Mouse (Mus musculus) megakaryocyte, embryonic 14.5 days (primary cell): Measurements from ENCODE around the gene Olfr584. TPM values are rescaled to one million over a fixed set of nuclear protein-coding genes. Genes with fewer than 3 reads are reported as not detected.

Source experiments
- H3K27me3 ChIP-seq: replicated peaks from 2 replicates; pipeline ENCODE3; 2012; ENCODE audit warnings: inconsistent platforms
- H3K36me3 ChIP-seq: replicated peaks from 2 replicates; pipeline ENCODE3; 2012; ENCODE audit warnings: low read length, inconsistent platforms, mixed read lengths
- H3K4me1 ChIP-seq: 2 replicates; pipeline ENCODE4 v1.6.1; 2012; ENCODE audit warnings: inconsistent platforms
- H3K4me3 ChIP-seq: replicated peaks from 2 replicates; pipeline ENCODE3; 2012; ENCODE audit warnings: moderate library complexity, mild to moderate bottlenecking, inconsistent platforms
- H3K9me3 ChIP-seq: 2 replicates; pipeline ENCODE4 v1.6.1; 2012; ENCODE audit warnings: inconsistent platforms
- FLI1 ChIP-seq: IDR thresholded peaks from 2 replicates; pipeline ENCODE4 v1.6.1; 2012; ENCODE audit warnings: low read length, inconsistent platforms, mixed read lengths
- GATA1 ChIP-seq: IDR thresholded peaks from 3 replicates; pipeline ENCODE4 v1.6.1; 2012; ENCODE audit warnings: mixed read lengths, low read length, inconsistent platforms, borderline replicate concordance
- polyA plus RNA-seq: library from polyadenylated mRNA; stranded (reverse); fragments of >175 nt; gene quantifications from 2 replicates; pipeline ENCODE4 v1.2.3, GENCODE M21; 2012; ENCODE audit warnings: low replicate concordance; ENCODE audit not compliant: insufficient read depth

Olfr584 gene
- polyA plus RNA-seq, result not detected in 2 replicates

- no peak within 1 kb of the TSS for H3K4me3 ChIP-seq
- no peak for TF ChIP-seq GATA1
- no peak for TF ChIP-seq FLI1
- peaks cover 8% of the 10 kb centered on the region; the same call in 1 of the 2 replicates for H3K9me3 ChIP-seq
Observed at GRCm38 (mm10) chr7:103081585-103081984, at the start of gene Olfr584. Gene Olfr584 (plus strand): TSS chr7:103081885.

GRCm38 (mm10) chr7:103037724-103038123 is 44.0 kb upstream of the Olfr584 start, which contains the start of gene Olfr582:
Gene Olfr582 (plus strand): TSS chr7:103038024.
- H3K4me3 ChIP-seq, result no peak within 1 kb of the TSS
- H3K27me3 ChIP-seq, result no peaks in the 10 kb centered on the region
- H3K9me3 ChIP-seq, result no peaks in the 10 kb centered on the region
- H3K4me1 ChIP-seq, result no peaks in the 10 kb centered on the region
- TF ChIP-seq FLI1 (no peak), GATA1 (no peak)
- H3K36me3 ChIP-seq, result no peaks in the 10 kb centered on the region

More at GRCm38 (mm10) chr7:103081585-103081984, at the start of gene Olfr584:
- no peaks in the 10 kb centered on the region for H3K36me3 ChIP-seq
- H3K27me3 ChIP-seq, result no peaks in the 10 kb centered on the region
- no peaks in the 10 kb centered on the region for H3K4me1 ChIP-seq

DNA sequence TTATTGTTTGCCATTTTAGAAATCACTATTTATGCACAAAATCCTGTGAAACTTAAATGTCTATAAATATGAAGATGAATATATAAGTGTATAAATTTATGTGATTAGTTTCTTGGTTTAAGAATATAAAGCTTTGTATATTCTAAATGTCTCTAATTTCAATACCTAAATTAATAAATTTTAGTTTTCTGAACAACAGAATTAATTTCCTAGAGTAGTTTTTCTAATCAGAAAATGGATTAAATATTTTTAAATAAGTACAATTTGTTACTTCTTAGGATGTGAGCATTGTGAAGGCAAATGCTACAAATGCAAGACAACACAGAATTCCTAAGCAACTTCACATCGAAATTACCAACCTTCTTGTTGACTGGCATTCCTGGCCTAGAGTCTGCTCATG is 30.7 kb upstream of the Olfr584 start, which contains the start of gene Olfr583:
Olfr583 (plus strand) TSS at position 301 of the 400 bp plus-strand sequence.
- no peaks in the 10 kb centered on the region for H3K27me3 ChIP-seq
- no peak for TF ChIP-seq GATA1
- no peak for TF ChIP-seq FLI1

GRCm38 (mm10) chr7:103097420-103097819 is 15.7 kb downstream of the Olfr584 start, which contains the start of gene Olfr585:
Gene Olfr585 (plus strand): TSS chr7:103097720.
- Histone ChIP-seq H3K4me3 (no peak within 1 kb of the TSS), H3K36me3 (no peaks in the 10 kb centered on the region), H3K4me1 (no peaks in the 10 kb centered on the region), H3K27me3 (no peaks in the 10 kb centered on the region), H3K9me3 (no peaks in the 10 kb centered on the region)
- TF ChIP-seq FLI1, result no peak
- no peak for TF ChIP-seq GATA1

More for the DNA sequence above, 30.7 kb upstream of the Olfr584 start, which contains the start of gene Olfr583:
- Histone ChIP-seq H3K9me3 (no peaks in the 10 kb centered on the region), H3K4me1 (no peaks in the 10 kb centered on the region), H3K4me3 (no peak within 1 kb of the TSS), H3K36me3 (no peaks in the 10 kb centered on the region)

DNA sequence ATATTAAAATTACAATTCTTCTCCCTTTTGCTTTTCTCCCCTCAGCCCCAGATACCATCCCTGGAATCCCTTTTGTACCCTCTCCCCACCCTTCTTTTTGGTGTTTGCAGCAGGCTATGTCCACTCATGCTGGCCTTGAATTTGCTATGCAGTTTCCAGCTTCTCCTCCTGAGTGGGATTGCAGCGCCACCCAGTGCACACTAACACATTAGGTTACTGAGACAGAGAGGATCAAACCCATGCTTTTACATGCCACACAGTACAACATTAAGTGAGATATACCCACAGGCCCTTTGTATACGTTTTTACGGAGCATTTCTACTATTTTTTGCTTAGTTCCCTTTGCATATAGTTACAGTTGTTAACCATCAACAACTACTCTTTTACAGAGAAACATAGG is 37.7 kb downstream of the Olfr584 start:
- Histone ChIP-seq H3K4me1 (no peaks in the 10 kb centered on the region), H3K4me3 (no peak overlapping the region), H3K36me3 (no peaks in the 10 kb centered on the region), H3K27me3 (no peaks in the 10 kb centered on the region), H3K9me3 (no peaks in the 10 kb centered on the region)
- TF ChIP-seq GATA1, result no peak
- TF ChIP-seq FLI1, result no peak

- TF ChIP-seq GATA1, result no peak
- TF ChIP-seq FLI1, result no peak
- H3K4me1 ChIP-seq, result no peaks in the 10 kb centered on the region
Observed at GRCm38 (mm10) chr7:103125538-103125937, 43.9 kb downstream of the Olfr584 start, which contains the start of gene Olfr586. Gene Olfr586 (minus strand): TSS chr7:103125638.

More at GRCm38 (mm10) chr7:103125538-103125937, 43.9 kb downstream of the Olfr584 start, which contains the start of gene Olfr586:
- Histone ChIP-seq H3K4me3 (no peak within 1 kb of the TSS), H3K27me3 (no peaks in the 10 kb centered on the region), H3K9me3 (no peaks in the 10 kb centered on the region), H3K36me3 (no peaks in the 10 kb centered on the region)

Other genes with a start within 250 kb of the Olfr584 start
- gene Olfr566, start 223.1 kb upstream of the Olfr584 start, polyA plus RNA-seq, result not detected in 2 replicates
- not detected in 2 replicates for gene Olfr568, start 204.8 kb upstream of the Olfr584 start, polyA plus RNA-seq
- gene Olfr569, start 191.0 kb upstream of the Olfr584 start, polyA plus RNA-seq, result not detected in 2 replicates
- gene Olfr570, start 187.3 kb upstream of the Olfr584 start, polyA plus RNA-seq, result not detected in 2 replicates
- not detected in 2 replicates for gene Olfr571, start 164.3 kb upstream of the Olfr584 start, polyA plus RNA-seq
- not detected in 2 replicates for gene Olfr572, start 157.5 kb upstream of the Olfr584 start, polyA plus RNA-seq
- not detected in 2 replicates for gene Olfr573-ps1, start 139.3 kb upstream of the Olfr584 start, polyA plus RNA-seq
- not detected in 2 replicates for gene Olfr574, start 133.4 kb upstream of the Olfr584 start, polyA plus RNA-seq
- not detected in 2 replicates for gene Olfr575, start 123.1 kb upstream of the Olfr584 start, polyA plus RNA-seq
- gene Olfr576, start 119.2 kb upstream of the Olfr584 start, polyA plus RNA-seq, result not detected in 2 replicates
- gene Olfr577, start 105.9 kb upstream of the Olfr584 start, polyA plus RNA-seq, result not detected in 2 replicates
- not detected in 2 replicates for gene Olfr578, start 92.6 kb upstream of the Olfr584 start, polyA plus RNA-seq
- not detected in 2 replicates for gene Olfr582, start 43.9 kb upstream of the Olfr584 start, polyA plus RNA-seq
- gene Olfr583, start 30.6 kb upstream of the Olfr584 start, polyA plus RNA-seq, result not detected in 2 replicates
- not detected in 2 replicates for gene Olfr585, start 15.8 kb downstream of the Olfr584 start, polyA plus RNA-seq
- gene Olfr586, start 43.8 kb downstream of the Olfr584 start, polyA plus RNA-seq, result not detected in 2 replicates
- gene Olfr588-ps1, start 59.0 kb downstream of the Olfr584 start, polyA plus RNA-seq, result not detected in 2 replicates
- not detected in 2 replicates for gene Olfr589, start 74.5 kb downstream of the Olfr584 start, polyA plus RNA-seq
- 2.6 TPM in 1 of 2 replicates, not detected in the other for gene Olfr591, start 96.5 kb downstream of the Olfr584 start, polyA plus RNA-seq
- not detected in 2 replicates for gene Olfr592, start 102.9 kb downstream of the Olfr584 start, polyA plus RNA-seq
- gene Olfr593, start 130.0 kb downstream of the Olfr584 start, polyA plus RNA-seq, result not detected in 2 replicates
- not detected in 2 replicates for gene Olfr594, start 135.1 kb downstream of the Olfr584 start, polyA plus RNA-seq
- not detected in 2 replicates for gene Usp17ld, start 170.6 kb downstream of the Olfr584 start, polyA plus RNA-seq
- gene Olfr596, start 223.8 kb downstream of the Olfr584 start, polyA plus RNA-seq, result not detected in 2 replicates
- gene Olfr597, start 234.4 kb downstream of the Olfr584 start, polyA plus RNA-seq, result not detected in 2 replicates
- gene Olfr598, start 241.7 kb downstream of the Olfr584 start, polyA plus RNA-seq, result not detected in 2 replicates